Mouse (Mus musculus): ENCODE measurements around the gene Gm49380. TPM values are rescaled to one million over a fixed set of nuclear protein-coding genes. Genes with fewer than 3 reads are reported as not detected.
A peak's percentile ranks its signal among the peaks of the same experiment; 100 is the strongest.

Gene Gm49380
- total RNA-seq, 4 experiments from 2014 or later, result 0.31 to 0.60 (median 0.38) TPM

DNA sequence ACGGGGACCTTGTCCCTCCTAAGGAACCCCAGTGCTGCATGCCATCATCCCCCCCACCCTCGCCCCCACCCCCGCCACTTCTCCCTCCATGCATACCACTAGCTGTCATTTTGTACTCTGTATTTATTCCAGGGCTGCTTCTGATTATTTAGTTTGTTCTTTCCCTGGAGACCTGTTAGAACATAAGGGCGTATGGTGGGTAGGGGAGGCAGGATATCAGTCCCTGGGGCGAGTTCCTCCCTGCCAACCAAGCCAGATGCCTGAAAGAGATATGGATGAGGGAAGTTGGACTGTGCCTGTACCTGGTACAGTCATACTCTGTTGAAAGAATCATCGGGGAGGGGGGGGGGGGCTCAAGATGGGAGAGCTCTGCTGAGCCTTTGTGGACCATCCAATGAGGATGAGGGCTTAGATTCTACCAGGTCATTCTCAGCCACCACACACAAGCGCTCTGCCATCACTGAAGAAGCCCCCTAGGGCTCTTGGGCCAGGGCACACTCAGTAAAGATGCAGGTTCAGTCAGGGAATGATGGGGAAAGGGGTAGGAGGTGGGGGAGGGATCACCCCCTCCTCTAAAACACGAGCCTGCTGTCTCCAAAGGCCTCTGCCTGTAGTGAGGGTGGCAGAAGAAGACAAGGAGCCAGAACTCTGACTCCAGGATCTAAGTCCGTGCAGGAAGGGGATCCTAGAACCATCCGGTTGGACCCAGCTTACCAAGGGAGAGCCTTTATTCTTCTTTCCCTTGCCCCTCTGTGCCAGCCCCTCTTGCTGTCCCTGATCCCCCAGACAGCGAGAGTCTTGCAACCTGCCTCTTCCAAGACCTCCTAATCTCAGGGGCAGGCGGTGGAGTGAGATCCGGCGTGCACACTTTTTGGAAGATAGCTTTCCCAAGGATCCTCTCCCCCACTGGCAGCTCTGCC is 65.5 kb downstream of the Gm49380 start:
- no peak for DNase-seq (ENCODE audit: low spot score in 2 of 2)

DNA sequence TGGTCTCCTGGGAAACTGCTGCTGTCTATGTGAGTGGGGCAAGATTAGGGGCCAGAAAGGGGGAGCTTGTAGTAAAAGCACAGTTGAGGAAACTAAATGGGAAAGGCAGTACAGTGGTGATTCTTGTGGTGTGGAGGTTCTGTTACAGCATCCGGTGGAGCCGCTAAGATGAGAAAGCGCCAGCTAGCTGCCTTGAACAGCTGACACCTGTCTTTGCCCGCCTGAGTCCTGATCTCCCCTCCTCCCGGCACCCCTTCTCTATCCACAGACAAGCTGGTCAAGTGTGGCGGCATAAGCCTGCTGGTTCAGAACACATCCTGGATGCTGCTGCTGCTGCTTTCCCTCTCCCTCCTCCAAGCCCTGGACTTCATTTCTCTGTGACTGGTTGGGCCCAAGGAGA is 66.2 kb downstream of the Gm49380 start:
- DNase-seq (ENCODE audit: low spot score in 2 of 2), result no peak

DNA sequence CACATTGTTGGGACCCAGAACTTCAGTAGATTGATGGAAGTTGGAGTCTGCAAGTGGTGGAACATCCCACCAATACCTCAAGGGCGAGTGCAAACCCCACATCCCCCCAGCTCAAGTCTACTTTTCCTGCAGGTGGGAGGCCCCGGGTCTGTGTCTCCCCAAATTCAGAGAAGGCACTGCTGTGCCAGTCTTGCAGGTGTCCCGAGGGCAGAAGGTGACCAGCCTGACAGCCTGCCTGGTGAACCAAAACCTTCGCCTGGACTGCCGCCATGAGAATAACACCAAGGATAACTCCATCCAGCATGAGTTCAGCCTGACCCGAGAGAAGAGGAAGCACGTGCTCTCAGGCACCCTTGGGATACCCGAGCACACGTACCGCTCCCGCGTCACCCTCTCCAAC is 66.9 kb downstream of the Gm49380 start:
- no peak for DNase-seq (ENCODE audit: low spot score in 2 of 2)

DNA sequence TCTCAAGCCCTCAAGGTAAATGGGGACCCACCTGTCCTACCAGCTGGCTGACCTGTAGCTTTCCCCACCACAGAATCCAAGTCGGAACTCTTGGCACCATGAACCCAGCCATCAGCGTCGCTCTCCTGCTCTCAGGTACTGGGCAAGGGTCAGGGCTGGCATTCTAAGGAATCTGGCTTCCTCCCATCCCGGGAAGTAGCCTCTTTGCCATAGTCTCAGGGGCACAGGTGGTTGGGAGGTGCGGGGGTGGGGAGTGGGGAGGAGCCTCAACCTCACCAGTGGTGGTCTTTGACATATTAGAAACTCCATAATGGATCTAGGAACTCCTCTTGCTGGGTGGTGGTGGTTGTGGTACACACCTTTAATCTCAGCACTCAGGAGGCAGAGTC is 67.4 kb downstream of the Gm49380 start:
- DNase-seq (ENCODE audit: low spot score in 2 of 2), result no peak

DNA sequence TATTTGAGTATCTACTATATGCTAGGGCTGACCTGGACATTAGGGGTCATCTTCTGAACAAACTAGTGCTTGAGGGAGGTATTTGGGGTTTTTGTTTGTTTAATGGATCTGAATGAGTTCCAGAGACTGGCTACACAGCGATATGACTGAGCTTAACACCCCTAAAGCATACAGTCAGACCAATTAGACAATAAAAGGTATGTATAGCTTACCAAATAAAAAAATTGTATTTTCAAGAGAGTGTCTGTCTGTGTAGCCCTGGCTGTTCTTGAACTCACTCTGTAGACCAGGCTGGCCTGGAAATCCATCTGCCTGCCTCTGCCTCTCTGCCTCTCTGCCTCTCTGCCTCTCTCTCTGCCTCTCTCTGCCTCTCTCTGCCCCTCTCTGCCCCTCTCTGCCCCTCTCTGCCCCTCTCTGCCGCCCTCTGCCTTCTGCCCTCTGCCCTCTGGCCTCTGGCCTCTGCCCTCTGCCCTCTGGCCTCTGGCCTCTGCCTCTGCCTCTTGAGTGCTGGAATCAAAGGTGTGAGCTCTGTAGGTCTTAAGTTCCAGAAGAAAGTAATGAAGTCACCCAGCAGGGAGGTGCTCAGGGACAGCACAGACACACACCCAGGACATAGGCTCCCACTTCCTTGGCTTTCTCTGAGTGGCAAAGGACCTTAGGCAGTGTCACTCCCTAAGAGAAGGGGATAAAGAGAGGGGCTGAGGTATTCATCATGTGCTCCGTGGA is 68.0 kb downstream of the Gm49380 start:
- no peak for DNase-seq (ENCODE audit: low spot score in 2 of 2)

DNA sequence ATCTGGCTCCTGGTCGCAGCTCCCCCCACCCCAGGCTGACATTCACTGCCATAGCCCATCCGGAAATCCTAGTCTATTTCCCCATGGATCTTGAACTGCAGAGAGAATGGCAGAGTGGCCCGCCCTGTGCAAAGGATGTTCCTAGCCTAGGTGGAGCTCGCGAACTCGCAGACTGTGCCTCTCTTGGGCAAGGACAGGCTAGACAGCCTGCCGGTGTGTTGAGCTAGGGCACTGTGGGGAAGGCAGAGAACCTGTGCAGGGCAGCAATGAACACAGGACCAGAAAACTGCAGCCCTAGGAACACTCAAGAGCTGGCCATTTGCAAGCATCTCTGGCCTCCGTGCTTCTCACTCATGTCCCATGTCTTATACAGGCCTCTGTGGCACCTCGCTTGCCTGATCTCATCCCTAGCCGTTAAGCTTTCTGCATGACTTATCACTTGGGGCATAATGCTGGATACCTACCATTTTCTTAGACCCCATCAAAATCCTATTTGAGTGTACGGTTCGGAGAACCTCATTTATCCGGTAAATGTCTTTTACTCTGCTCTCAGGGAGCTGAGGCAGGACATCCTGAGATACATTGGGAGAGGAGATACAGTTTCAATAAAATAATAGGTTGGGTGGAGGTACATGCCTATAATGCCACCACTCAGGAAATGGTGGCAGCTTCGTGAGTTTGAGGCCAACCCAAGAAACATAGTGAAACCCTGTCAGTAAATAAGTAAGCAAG is 68.7 kb downstream of the Gm49380 start:
- DNase-seq (ENCODE audit: low spot score in 2 of 2), result no peak

DNA sequence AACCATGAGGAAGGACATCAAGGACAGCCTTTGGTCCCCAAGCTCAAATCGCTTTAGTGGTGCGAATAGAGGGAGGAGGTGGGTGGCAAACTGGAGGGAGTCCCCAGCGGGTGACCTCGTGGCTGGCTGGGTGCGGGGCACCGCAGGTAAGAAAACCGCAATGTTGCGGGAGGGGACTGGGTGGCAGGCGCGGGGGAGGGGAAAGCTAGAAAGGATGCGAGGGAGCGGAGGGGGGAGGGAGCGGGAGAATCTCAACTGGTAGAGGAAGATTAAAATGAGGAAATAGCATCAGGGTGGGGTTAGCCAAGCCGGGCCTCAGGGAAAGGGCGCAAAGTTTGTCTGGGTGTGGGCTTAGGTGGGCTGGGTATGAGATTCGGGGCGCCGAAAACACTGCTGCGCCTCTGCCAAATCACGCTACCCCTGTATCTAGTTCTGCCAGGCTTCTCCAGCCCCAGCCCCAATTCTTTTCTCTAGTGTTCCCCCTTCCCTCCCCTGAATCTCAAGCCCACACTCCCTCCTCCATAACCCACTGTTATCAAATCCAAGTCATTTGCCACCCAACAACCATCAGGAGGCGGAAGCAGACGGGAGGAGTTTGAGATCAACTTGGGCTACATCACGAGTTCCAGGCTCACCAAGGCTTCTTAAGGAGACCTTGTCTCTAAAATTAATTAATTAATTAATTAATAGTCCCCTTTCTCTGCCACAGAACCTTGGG is 69.4 kb downstream of the Gm49380 start:
- no peak for DNase-seq (ENCODE audit: low spot score in 2 of 2)

DNA sequence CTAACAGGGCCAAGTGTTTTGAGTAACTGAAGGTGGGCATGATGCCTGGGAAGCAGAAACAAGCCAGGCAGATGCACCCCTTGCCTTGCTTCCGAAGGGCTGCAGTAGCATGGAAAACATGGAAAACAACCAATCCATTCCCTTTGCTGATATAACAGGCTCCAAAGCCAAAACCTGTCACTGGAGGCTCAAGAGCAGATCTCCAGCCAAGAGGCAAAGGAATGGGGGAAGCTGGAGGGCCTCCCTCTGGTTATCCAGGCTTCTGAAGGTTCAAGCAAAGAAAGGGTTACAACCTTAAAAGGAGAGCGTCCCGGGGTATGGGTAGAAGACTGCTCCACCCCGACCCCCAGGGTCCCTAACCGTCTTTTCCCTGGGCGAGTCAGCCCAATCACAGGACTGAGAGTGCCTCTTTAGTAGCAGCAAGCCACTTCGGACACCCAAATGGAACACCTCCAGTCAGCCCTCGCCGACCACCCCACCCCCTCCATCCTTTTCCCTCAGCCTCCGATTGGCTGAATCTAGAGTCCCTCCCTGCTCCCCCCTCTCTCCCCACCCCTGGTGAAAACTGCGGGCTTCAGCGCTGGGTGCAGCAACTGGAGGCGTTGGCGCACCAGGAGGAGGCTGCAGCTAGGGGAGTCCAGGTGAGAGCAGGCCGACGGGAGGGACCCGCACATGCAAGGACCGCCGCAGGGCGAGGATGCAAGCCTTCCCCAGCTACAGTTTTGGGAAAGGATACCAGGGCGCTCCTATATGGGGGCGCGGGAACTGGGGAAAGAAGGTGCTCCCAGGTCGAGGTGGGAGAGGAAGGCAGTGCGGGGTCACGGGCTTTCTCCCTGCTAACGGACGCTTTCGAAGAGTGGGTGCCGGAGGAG is 70.2 kb downstream of the Gm49380 start, which contains the start of gene Thy1:
Thy1 (plus strand) TSS at position 549 of the 872 bp plus-strand sequence.
- DNase-seq (ENCODE audit: low spot score in 2 of 2), result peak in 1 of 2 experiments; percentile 22

DNA sequence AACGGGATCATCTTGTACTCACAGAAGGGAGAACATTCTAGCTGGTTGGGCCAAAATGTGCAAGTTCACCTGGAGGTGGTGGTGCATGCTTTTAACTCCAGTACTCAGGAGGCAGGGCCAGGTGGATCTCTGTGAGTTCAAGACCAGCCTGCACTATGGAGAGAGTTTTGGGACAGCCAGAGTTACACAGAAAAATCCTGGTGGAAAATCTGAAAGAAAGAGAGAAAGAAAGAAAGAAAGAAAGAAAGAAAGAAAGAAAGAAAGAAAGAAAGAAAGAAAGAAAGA is 71.0 kb downstream of the Gm49380 start:
- DNase-seq (ENCODE audit: low spot score in 2 of 2), result no peak

DNA sequence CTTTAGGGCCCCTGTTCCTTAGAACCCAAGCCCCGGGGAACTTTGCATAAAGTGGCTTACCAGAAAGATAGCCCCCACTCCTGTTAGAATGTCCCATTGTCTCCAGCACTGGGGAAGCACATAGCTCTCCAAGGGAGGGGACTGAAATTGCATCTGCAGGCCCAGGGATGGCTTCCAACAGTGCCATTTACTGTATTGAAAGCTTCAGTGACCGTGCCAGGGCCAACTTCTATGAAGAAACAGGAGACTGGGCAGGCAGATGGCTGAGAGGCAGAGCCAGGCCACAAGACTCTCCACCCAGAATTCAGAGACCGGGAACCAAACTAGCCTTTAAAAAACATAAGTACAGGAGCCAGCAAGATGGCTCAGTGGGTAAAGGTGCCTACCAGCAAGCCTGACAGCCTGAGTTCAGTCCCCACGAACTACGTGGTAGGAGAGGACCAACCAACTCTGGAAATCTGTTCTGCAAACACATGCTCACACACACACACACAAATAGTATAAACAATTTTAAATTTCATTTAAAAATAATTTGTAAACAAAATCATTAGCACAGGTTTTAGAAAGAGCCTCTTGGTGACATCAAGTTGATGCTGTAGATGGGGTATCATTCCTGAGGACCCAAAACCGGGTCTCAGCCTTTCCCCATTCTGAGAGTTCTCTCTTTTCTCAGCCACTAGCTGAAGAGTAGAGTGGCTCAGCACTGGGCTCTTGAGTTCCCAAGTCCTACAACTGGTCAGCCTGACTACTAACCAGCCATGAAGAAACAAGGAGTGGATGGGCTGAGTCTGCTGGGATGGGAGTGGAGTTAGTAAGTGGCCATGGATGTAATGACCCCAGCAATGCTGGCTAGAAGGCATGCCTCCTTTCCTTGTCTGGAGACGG is 71.5 kb downstream of the Gm49380 start:
- no peak for DNase-seq (ENCODE audit: low spot score in 2 of 2)

DNA sequence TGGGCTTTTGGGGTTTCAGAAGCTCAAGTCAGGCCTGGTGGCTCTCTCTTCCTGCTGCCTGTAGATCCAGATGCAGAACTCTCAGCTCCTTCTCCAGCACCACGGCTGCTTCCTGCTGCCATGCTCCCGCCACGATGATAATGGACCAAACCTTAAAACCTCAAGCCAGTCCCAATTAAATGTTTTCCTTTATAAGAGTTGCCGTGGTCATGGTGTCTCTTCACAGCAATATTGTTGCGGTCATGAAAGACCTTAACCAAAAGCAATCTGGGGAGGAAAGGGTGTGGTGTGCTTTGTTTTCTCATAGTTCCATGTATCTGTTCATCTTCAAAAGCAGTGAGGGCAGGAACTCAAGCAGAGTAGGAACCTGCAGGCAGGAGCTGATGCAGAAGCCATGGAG is 76.2 kb downstream of the Gm49380 start:
- no peak for DNase-seq (ENCODE audit: low spot score in 2 of 2)

DNA sequence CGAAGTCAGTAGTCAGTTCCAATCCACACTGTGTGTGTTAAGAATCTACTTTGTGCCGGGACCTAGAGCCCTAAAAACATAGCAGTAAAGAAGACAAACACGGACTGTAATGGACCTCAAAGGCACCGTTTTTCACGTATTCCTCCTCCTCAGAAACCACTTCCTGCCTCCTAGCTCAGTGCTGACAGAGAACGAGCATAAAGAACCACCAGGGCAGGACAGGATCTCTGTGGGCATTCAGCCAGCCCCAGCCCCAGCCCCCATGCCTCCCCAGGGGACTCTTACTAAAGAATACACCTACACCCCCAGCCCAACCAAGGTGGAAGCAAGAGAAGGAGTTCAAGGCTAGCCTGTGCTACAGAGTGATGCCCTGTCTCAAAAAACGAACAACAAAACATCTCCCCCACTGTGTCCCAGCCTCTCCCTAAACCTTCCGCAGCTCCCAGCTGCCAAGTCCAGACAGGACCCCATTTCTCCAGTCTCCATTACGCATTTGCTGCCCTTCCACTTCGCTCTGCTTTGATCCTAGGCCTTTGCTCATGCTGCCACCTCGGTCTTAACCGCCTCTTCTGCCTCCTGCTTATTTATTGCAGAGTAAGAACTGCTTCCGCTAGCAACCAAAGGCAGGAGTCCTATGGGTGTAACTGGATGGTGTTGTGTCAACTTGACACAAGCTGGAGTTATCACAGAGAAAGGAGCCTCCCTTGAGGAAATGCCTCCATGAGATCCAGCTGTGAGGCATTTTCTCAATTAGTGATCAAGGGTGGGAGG is 79.2 kb downstream of the Gm49380 start:
- no peak for DNase-seq (ENCODE audit: low spot score in 2 of 2)

DNA sequence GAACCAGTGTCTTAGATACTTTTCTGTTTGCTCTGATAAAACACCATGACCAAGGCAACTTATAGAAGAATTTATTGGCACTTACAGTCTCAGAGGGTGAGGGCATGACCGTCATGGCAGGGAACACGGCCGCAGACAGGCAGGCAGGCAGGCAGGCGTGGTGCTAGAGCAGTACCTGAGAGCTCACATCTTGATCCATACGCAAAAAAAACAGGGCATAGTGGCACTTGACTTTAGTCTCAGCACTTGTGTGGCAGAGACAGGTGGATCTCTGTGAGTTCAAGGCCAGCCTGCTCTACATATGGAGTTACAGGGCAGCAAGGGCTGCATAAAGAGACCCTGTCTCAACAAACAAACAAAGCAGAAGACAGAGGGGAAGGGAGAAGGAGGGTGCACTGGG is 80.0 kb downstream of the Gm49380 start:
- no peak for DNase-seq (ENCODE audit: low spot score in 2 of 2)

DNA sequence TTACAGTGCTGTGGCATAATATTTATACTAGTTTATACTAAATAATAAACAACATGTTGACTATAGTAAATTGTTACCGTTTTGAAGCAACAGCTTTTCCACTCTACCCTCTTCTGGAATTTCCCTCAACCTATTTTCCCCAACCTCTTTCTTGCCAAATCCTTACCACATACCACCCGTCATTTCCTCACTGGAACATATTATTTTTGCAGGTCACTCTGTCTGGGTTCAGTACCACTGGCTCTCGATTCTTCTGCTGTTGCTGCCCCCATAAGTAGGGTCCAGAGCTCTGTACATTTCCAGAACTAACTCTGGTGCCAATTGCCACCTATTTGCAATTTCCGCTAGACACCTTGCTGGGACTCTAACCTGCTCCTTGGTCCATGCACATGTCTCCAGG is 81.4 kb downstream of the Gm49380 start:
- no peak for DNase-seq (ENCODE audit: low spot score in 2 of 2)

DNA sequence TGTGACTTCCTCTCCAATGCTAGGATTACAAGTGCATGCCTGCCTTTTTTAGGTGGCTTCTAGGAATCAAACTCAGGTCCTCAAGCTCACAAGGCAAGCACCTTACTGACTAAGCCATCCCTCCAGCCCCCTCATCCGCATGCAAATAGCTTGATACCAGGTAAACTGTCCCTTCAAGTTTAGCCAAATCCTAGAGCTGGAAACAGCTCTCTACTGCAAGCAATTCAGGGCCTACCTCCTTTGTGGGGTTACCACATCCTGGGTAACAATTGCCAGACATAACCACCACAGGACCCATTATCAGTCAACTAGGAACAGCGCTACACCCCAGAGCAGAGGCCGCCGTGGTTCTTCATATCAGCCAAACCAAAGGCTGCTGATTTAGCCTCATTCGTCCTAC is 82.2 kb downstream of the Gm49380 start:
- no peak for DNase-seq (ENCODE audit: low spot score in 2 of 2)

DNA sequence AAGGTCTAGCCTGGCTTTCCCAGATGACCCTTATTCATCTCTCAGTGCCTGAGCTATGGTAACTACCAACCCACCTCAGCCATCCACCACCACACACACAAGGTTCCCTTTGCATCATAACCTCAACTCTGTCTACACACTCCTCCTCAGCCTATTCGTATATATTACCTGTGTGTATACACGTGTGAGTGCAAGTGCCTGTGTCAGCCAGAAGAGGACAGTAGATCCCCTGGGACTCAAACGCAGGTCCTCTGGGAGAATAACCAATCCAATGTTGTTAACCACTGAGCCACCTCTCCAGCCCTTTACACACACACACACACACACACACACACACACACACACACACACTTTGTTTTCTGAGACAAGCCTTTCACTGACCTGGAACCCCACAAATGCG is 82.7 kb downstream of the Gm49380 start:
- DNase-seq (ENCODE audit: low spot score in 2 of 2), result no peak

DNA sequence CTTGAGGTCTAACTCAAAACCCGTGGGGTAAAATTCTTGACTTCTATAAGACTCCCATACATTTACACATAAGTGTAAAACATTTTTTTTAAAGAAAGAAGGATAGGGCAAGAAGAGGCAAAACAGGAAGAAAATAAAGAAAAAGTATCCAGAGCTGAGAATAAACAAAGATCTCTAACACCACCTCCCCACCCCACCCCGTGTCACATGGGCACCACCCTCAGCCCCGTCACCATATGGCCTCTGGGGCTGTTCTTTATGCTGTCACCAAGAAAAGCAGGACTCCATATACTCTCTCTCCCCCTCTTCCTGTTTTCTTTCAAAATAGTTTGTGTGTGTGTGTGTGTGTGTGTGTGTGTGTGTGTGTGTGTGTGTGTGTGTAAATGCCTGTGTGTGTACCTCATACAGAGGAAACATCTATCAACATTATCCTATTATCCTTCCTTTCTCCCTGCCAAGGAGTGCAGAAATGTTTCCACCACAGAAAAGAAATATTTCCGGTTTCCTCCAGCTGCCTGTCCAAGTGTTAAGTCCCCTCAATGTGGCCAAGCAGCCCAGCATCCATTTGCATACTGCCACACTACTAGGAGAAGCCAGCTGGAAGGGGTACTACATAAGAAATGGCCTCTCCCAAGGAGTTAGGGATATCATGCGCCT is 83.6 kb downstream of the Gm49380 start:
- DNase-seq (ENCODE audit: low spot score in 2 of 2), result no peak

DNA sequence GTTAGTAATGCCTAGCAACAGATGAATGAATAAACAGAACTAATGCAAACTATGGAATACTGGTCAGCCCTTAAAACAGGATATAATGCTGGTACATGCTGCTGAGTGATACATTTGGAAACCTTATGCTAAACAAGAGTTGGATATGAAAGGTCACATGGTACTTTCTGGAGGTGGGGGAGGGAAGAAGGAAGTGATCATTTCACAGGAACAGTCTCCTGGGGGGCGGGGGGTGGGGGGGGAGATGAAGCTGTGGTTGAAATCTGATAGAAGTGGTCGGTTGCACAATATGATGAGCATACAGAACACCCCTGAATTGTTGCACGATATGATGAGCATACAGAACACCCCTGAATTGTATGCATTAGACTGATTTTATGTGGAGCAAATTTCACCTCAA is 89.2 kb downstream of the Gm49380 start:
- no peak for DNase-seq (ENCODE audit: low spot score in 2 of 2)
